Mouse (Mus musculus) limb, embryonic 12.5 days (tissue): Measurements from ENCODE around the gene 1700066M21Rik. TPM values are rescaled to one million over a fixed set of nuclear protein-coding genes. Genes with fewer than 3 reads are reported as not detected.
A peak's percentile ranks its signal among the peaks of the same experiment; 100 is the strongest.

Experiments
- ATAC-seq: fragments of 200-750 bp; cut with Nextera tagmentation; 2 replicates; pipeline ENCODE4 v1.8.0; 2017; ENCODE audit warnings: low read depth, moderate TSS enrichment; ENCODE audit not compliant: insufficient number of reproducible peaks, insufficient read depth, low FRiP score, low TSS enrichment
- H3K27ac ChIP-seq: fragments of 300-500 bp; sonication (generic); 2 replicates; pipeline ENCODE4 v1.5.1; 2016; ENCODE audit warnings: mild to moderate bottlenecking, moderate library complexity
- H3K27me3 ChIP-seq: fragments of 300-500 bp; sonication (generic); 2 replicates; pipeline ENCODE4 v1.6.1; 2016; ENCODE audit warnings: mild to moderate bottlenecking, moderate library complexity
- H3K36me3 ChIP-seq: fragments of 300-500 bp; sonication (generic); 2 replicates; pipeline ENCODE4 v1.6.1; 2016; ENCODE audit warnings: mild to moderate bottlenecking, moderate library complexity
- H3K4me1 ChIP-seq: fragments of 300-500 bp; sonication (generic); replicated peaks from 2 replicates; pipeline ENCODE4 v1.6.1; 2016
- H3K4me2 ChIP-seq: fragments of 300-500 bp; sonication (generic); 2 replicates; pipeline ENCODE4 v1.6.1; 2016; ENCODE audit warnings: mild to moderate bottlenecking, moderate library complexity
- H3K4me3 ChIP-seq: fragments of 300-500 bp; sonication (generic); replicated peaks from 2 replicates; pipeline ENCODE4 v1.5.1; 2016; ENCODE audit warnings: mild to moderate bottlenecking
- H3K9ac ChIP-seq: fragments of 300-500 bp; sonication (generic); replicated peaks from 2 replicates; pipeline ENCODE4 v1.6.1; 2016; ENCODE audit warnings: mild to moderate bottlenecking, moderate library complexity
- H3K9me3 ChIP-seq: fragments of 300-500 bp; sonication (generic); 2 replicates; pipeline ENCODE4 v1.6.1; 2016; ENCODE audit warnings: mild to moderate bottlenecking, moderate library complexity
- WGBS: fragments of 180-500 bp; shearing (Covaris S2); methylation state at CpG from one replicate; pipeline ENCODE4 v1.1.7; 2016; 5-methylcytosine and 5-hydroxymethylcytosine counted together
- polyA plus RNA-seq: library from polyadenylated mRNA; unstranded; fragments of >200 nt; fragmentation: Nextera tagmentation; extraction: Ambion mirVana; gene quantifications from 2 replicates; pipeline ENCODE4 v1.2.1, GENCODE M21; 2016

1700066M21Rik gene
- 12.8 and 13.6 TPM in 2 replicates for polyA plus RNA-seq

GRCm38 (mm10) chr1:57377376-57378341 lies at the start of gene 1700066M21Rik:
TSS of gene 1700066M21Rik (plus strand) at chr1:57377620.
- H3K4me3 ChIP-seq: peak within 1 kb of the TSS; percentile 89
- peak within 1 kb of the TSS; percentile 87 for H3K27ac ChIP-seq
- no peaks in the 10 kb centered on the region for H3K36me3 ChIP-seq
- peaks cover 13% of the 10 kb centered on the region for H3K4me1 ChIP-seq
- H3K9me3 ChIP-seq: 0 out of 2 replicates have a peak, but pooled peaks cover 2% of the 10 kb centered on the region
- WGBS: under 1% methylated on average over 81 of the region's 81 CpGs
- peak within 1 kb of the TSS; percentile 95 for H3K4me2 ChIP-seq
- peak; percentile 96 for ATAC-seq
- no peaks in the 10 kb centered on the region for H3K27me3 ChIP-seq
- H3K9ac ChIP-seq: peak within 1 kb of the TSS; percentile 89

- 64% methylated on average over 5 of the region's 5 CpGs for WGBS
- Histone ChIP-seq H3K36me3 (no peaks in the 10 kb centered on the region), H3K9me3 (no peaks in the 10 kb centered on the region), H3K4me3 (no peak overlapping the region), H3K4me1 (peaks cover 9% of the 10 kb centered on the region), H3K27me3 (peaks cover 17% of the 10 kb centered on the region), H3K4me2 (no peak overlapping the region), H3K27ac (no peak overlapping the region), H3K9ac (no peak overlapping the region)
- no peak for ATAC-seq
These were observed 47.9 kb upstream of the 1700066M21Rik start for GRCm38 (mm10) chr1:57329285-57330093.

- Histone ChIP-seq H3K9ac (no peak overlapping the region), H3K4me1 (peaks cover 9% of the 10 kb centered on the region), H3K27me3 (peaks cover 16% of the 10 kb centered on the region), H3K36me3 (no peaks in the 10 kb centered on the region), H3K9me3 (no peaks in the 10 kb centered on the region), H3K4me2 (no peak overlapping the region), H3K4me3 (no peak overlapping the region), H3K27ac (no peak overlapping the region)
- ATAC-seq: no peak
- 77% methylated on average over 6 of the region's 6 CpGs for WGBS
These were observed 47.2 kb upstream of the 1700066M21Rik start for GRCm38 (mm10) chr1:57330228-57330627.

GRCm38 (mm10) chr1:57332040-57332439 lies 45.4 kb upstream of the 1700066M21Rik start:
- Histone ChIP-seq H3K4me3 (no peak overlapping the region), H3K4me1 (no peaks in the 10 kb centered on the region; the same call in 1 of the 2 replicates), H3K9ac (no peak overlapping the region), H3K4me2 (no peak overlapping the region), H3K27ac (no peak overlapping the region), H3K9me3 (no peaks in the 10 kb centered on the region), H3K36me3 (no peaks in the 10 kb centered on the region), H3K27me3 (peaks cover 16% of the 10 kb centered on the region)
- no peak for ATAC-seq
- WGBS: 19% methylated on average over 4 of the region's 4 CpGs

GRCm38 (mm10) chr1:57333550-57334213 lies 43.7 kb upstream of the 1700066M21Rik start:
- Histone ChIP-seq H3K9me3 (no peaks in the 10 kb centered on the region), H3K4me3 (no peak overlapping the region), H3K4me2 (no peak overlapping the region), H3K27ac (no peak overlapping the region), H3K27me3 (peaks cover 16% of the 10 kb centered on the region), H3K36me3 (no peaks in the 10 kb centered on the region), H3K4me1 (no peaks in the 10 kb centered on the region; the same call in 1 of the 2 replicates), H3K9ac (no peak overlapping the region)
- WGBS: 39% methylated on average over 11 of the region's 11 CpGs
- no peak for ATAC-seq

GRCm38 (mm10) chr1:57335200-57335599 lies 42.2 kb upstream of the 1700066M21Rik start:
- Histone ChIP-seq H3K4me1 (no peaks in the 10 kb centered on the region; the same call in 1 of the 2 replicates), H3K36me3 (no peaks in the 10 kb centered on the region), H3K9ac (no peak overlapping the region), H3K27me3 (peaks cover 21% of the 10 kb centered on the region), H3K4me3 (no peak overlapping the region), H3K27ac (no peak overlapping the region), H3K4me2 (no peak overlapping the region), H3K9me3 (no peaks in the 10 kb centered on the region)
- no peak for ATAC-seq
- 57% methylated on average over 5 of the region's 5 CpGs for WGBS

- H3K27ac ChIP-seq: no peak overlapping the region
- ATAC-seq: no peak
- no peaks in the 10 kb centered on the region; the same call in 1 of the 2 replicates for H3K4me1 ChIP-seq
- H3K36me3 ChIP-seq: no peaks in the 10 kb centered on the region
- WGBS: 52% methylated on average over 14 of the region's 14 CpGs
- no peak overlapping the region for H3K4me2 ChIP-seq
- H3K9ac ChIP-seq: no peak overlapping the region
- no peak overlapping the region for H3K4me3 ChIP-seq
- peaks cover 12% of the 10 kb centered on the region; the same call in 1 of the 2 replicates for H3K27me3 ChIP-seq
- no peaks in the 10 kb centered on the region for H3K9me3 ChIP-seq
These were observed 38.1 kb upstream of the 1700066M21Rik start for GRCm38 (mm10) chr1:57339156-57339796.

DNA sequence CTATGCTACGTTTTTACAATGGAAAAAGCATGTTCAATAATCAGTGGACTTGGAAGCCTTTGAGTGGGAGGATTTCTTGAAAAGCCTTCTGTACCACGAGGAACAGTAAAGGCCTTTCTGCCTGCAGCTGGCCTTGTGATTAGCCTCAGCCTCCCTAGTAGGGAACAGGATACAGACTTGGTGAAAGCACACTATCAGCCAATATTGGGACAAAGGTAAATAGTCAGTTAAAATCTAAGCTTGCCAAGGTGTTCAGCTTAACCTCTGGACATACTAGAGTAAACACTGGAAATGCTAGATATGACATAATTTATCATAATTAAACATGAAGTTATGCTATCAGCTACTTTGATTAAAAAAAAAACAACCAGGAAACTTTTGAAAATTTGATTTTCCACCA lies 36.2 kb upstream of the 1700066M21Rik start:
- H3K4me2 ChIP-seq: no peak overlapping the region
- WGBS: 32% methylated on average over 2 of the region's 2 CpGs
- H3K27me3 ChIP-seq: peaks cover 5% of the 10 kb centered on the region; the same call in 1 of the 2 replicates
- no peaks in the 10 kb centered on the region for H3K9me3 ChIP-seq
- ATAC-seq: no peak
- H3K4me1 ChIP-seq: no peaks in the 10 kb centered on the region; the same call in 1 of the 2 replicates
- H3K27ac ChIP-seq: no peak overlapping the region
- no peaks in the 10 kb centered on the region for H3K36me3 ChIP-seq
- H3K9ac ChIP-seq: no peak overlapping the region
- H3K4me3 ChIP-seq: no peak overlapping the region

DNA sequence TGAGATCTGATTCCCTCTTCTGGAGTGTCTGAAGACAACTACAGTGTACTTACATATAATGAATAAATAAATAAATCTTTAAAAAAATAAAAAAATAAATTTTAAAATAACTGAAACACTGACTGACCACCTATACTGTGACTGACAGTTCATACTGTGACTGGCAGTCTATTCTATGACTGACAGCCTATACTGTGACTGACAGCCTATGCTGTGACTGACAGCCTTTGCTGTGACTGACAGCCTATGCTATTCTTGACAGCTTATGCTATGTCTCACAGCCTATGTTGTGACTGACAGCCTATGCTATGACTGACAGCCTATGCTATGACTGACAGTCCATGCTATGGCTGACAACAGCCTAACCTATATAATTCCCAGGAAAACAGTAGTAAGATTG lies 29.9 kb upstream of the 1700066M21Rik start:
- Histone ChIP-seq H3K4me1 (no peaks in the 10 kb centered on the region; the same call in 1 of the 2 replicates), H3K4me2 (no peak overlapping the region), H3K4me3 (no peak overlapping the region), H3K9ac (no peak overlapping the region), H3K27me3 (no peaks in the 10 kb centered on the region), H3K36me3 (no peaks in the 10 kb centered on the region), H3K27ac (no peak overlapping the region), H3K9me3 (no peaks in the 10 kb centered on the region)
- ATAC-seq: 0 out of 2 replicates have a peak, but pooled peaks have one; percentile 52

- Histone ChIP-seq H3K4me2 (no peak overlapping the region), H3K27me3 (no peaks in the 10 kb centered on the region), H3K9me3 (no peaks in the 10 kb centered on the region), H3K36me3 (no peaks in the 10 kb centered on the region), H3K4me1 (no peaks in the 10 kb centered on the region), H3K27ac (no peak overlapping the region), H3K4me3 (no peak overlapping the region), H3K9ac (no peak overlapping the region)
- no peak for ATAC-seq
- 85% methylated on average over 1 of the region's 1 CpGs for WGBS
These were observed 25.5 kb upstream of the 1700066M21Rik start for GRCm38 (mm10) chr1:57351941-57352340.
